Mouse (Mus musculus): Measurements from ENCODE around the gene H2-Ob.
"Not testable (repeated sequence)": the region's sequence is repeated elsewhere in the genome, so short reads cannot be mapped to it uniquely, and the experiment has no call there.

DNA sequence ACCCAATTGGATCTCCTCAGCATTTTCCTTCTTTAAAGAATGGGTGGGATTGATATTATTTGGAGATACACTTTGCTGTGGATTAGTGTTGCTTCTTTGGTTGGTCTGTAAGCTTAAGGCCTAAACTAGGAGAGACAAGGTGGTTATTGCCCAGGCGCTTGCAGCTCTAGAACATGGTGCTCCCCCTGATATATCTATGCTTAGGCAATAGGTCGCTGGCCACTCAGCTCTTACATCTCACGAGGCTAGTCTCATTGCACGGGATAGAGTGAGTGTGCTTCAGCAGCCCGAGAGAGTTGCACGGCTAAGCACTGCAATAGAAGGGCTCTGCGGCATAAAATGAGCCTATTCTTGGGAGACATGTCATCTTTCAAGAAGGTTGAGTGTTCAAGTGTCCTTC, 6.7 kb upstream of the H2-Ob start:
- not testable (repeated sequence) for TF ChIP-seq CTCF (conservative IDR thresholded peaks at IDR 0.05; ENCODE audit: insufficient read depth, insufficient read length, low read depth, low read length); POLR2A (IDR thresholded peaks at IDR 0.05; ENCODE audit: low read depth, low read length)

All from kidney, adult 2 months (tissue).